Mouse (Mus musculus) heart, embryonic 13.5 days (tissue): ENCODE results near the gene Xkr8. TPM values are rescaled to one million over a fixed set of nuclear protein-coding genes. Genes with fewer than 3 reads are reported as not detected.
A peak's percentile ranks its signal among the peaks of the same experiment; 100 is the strongest.
"Not testable (repeated sequence)": the region's sequence is repeated elsewhere in the genome, so short reads cannot be mapped to it uniquely, and the experiment has no call there.

Experiments
- ATAC-seq: fragments of 200-750 bp; cut with Nextera tagmentation; 2 replicates; pipeline ENCODE4 v1.8.0; 2017; ENCODE audit warnings: moderate TSS enrichment; ENCODE audit not compliant: insufficient number of reproducible peaks, low FRiP score, low TSS enrichment; ENCODE audit errors: extremely low read depth
- H3K27ac ChIP-seq: fragments of 300-500 bp; sonication (generic); replicated peaks from 2 replicates; pipeline ENCODE4 v1.5.1; 2015; ENCODE audit warnings: moderate library complexity, mild to moderate bottlenecking, inconsistent platforms
- H3K27me3 ChIP-seq: fragments of 300-500 bp; sonication (generic); replicated peaks from 2 replicates; pipeline ENCODE4 v1.6.1; 2015; ENCODE audit warnings: mild to moderate bottlenecking, inconsistent platforms
- H3K36me3 ChIP-seq: fragments of 300-500 bp; sonication (generic); 2 replicates; pipeline ENCODE4 v1.6.1; 2015; ENCODE audit warnings: mild to moderate bottlenecking, inconsistent platforms
- H3K4me1 ChIP-seq: fragments of 300-500 bp; sonication (generic); 2 replicates; pipeline ENCODE4 v1.6.1; 2015; ENCODE audit warnings: inconsistent platforms
- H3K4me2 ChIP-seq: fragments of 300-500 bp; sonication (generic); 2 replicates; pipeline ENCODE4 v1.6.1; 2015; ENCODE audit warnings: inconsistent platforms, mild to moderate bottlenecking, moderate library complexity
- H3K4me3 ChIP-seq: fragments of 300-500 bp; sonication (generic); 2 replicates; pipeline ENCODE4 v1.5.1; 2015; ENCODE audit warnings: moderate library complexity, mild to moderate bottlenecking, inconsistent platforms
- H3K9ac ChIP-seq: fragments of 300-500 bp; sonication (generic); 2 replicates; pipeline ENCODE4 v1.6.1; 2015; ENCODE audit warnings: inconsistent platforms, mild to moderate bottlenecking, moderate library complexity
- H3K9me3 ChIP-seq: fragments of 300-500 bp; sonication (generic); 2 replicates; pipeline ENCODE4 v1.6.1; 2016; ENCODE audit warnings: inconsistent platforms
- WGBS: fragments of 180-500 bp; shearing (Covaris S2); methylation state at CpG from one replicate; pipeline ENCODE4 v1.1.7; 2015; ENCODE audit warnings: mixed read lengths; 5-methylcytosine and 5-hydroxymethylcytosine counted together
- polyA plus RNA-seq: library from polyadenylated mRNA; unstranded; fragments of >200 nt; fragmentation: Nextera tagmentation; extraction: Ambion mirVana; gene quantifications from 2 replicates; pipeline ENCODE4 v1.2.1, GENCODE M21; 2015

Gene Xkr8
- polyA plus RNA-seq, 1 experiment from 2014 or later, result 3.8 TPM

GRCm38 (mm10) chr4:132756974-132757373 lies 24.6 kb upstream of the Xkr8 start, which contains the start of gene Smpdl3b:
Gene Smpdl3b (minus strand): TSS chr4:132757252.
- peaks cover 25% of the 10 kb centered on the region for H3K27me3 ChIP-seq
- peak within 1 kb of the TSS; percentile 52 for H3K4me3 ChIP-seq
- H3K9ac ChIP-seq, result peak within 1 kb of the TSS; percentile 76
- ATAC-seq, result no peak
- WGBS, result 1% methylated on average over 22 of the region's 22 CpGs
- no peaks in the 10 kb centered on the region for H3K9me3 ChIP-seq
- peak within 1 kb of the TSS; percentile 79 for H3K4me2 ChIP-seq
- no peaks in the 10 kb centered on the region for H3K36me3 ChIP-seq
- H3K4me1 ChIP-seq, result peaks cover 15% of the 10 kb centered on the region
- H3K27ac ChIP-seq, result no peak within 1 kb of the TSS

GRCm38 (mm10) chr4:132752992-132753391 lies 20.6 kb upstream of the Xkr8 start:
- no peaks in the 10 kb centered on the region for H3K36me3 ChIP-seq
- 39% methylated on average over 6 of the region's 6 CpGs for WGBS
- H3K4me2 ChIP-seq, result no peak overlapping the region
- no peak overlapping the region for H3K27ac ChIP-seq
- H3K4me1 ChIP-seq, result peaks cover 15% of the 10 kb centered on the region
- H3K4me3 ChIP-seq, result no peak overlapping the region
- ATAC-seq, result no peak
- H3K9ac ChIP-seq, result no peak overlapping the region
- no peaks in the 10 kb centered on the region for H3K9me3 ChIP-seq
- peaks cover 22% of the 10 kb centered on the region for H3K27me3 ChIP-seq

- Histone ChIP-seq H3K36me3 (no peaks in the 10 kb centered on the region), H3K9me3 (no peaks in the 10 kb centered on the region)
- WGBS, result 74% methylated on average over 6 of the region's 6 CpGs
Observed at GRCm38 (mm10) chr4:132749258-132749982, 17.1 kb upstream of the Xkr8 start.

GRCm38 (mm10) chr4:132748778-132749177 lies 16.4 kb upstream of the Xkr8 start:
- Histone ChIP-seq H3K36me3 (no peaks in the 10 kb centered on the region), H3K27ac (no peak overlapping the region), H3K4me1 (peaks cover 15% of the 10 kb centered on the region), H3K4me3 (no peak overlapping the region), H3K4me2 (no peak overlapping the region), H3K27me3 (no peaks in the 10 kb centered on the region), H3K9me3 (no peaks in the 10 kb centered on the region), H3K9ac (no peak overlapping the region)
- 92% methylated on average over 4 of the region's 4 CpGs for WGBS
- no peak for ATAC-seq

More at GRCm38 (mm10) chr4:132749258-132749982, 17.1 kb upstream of the Xkr8 start:
- Histone ChIP-seq H3K9ac (no peak overlapping the region), H3K27ac (no peak overlapping the region), H3K4me3 (no peak overlapping the region), H3K4me2 (no peak overlapping the region), H3K27me3 (no peaks in the 10 kb centered on the region), H3K4me1 (peaks cover 9% of the 10 kb centered on the region)
- no peak for ATAC-seq

GRCm38 (mm10) chr4:132747664-132748259 lies 15.4 kb upstream of the Xkr8 start:
- Histone ChIP-seq H3K4me2 (peak overlapping the region; percentile 27), H3K9ac (no peak overlapping the region), H3K27ac (peak overlapping the region; percentile 46), H3K4me3 (no peak overlapping the region), H3K9me3 (no peaks in the 10 kb centered on the region), H3K4me1 (peaks cover 13% of the 10 kb centered on the region), H3K27me3 (no peaks in the 10 kb centered on the region), H3K36me3 (no peaks in the 10 kb centered on the region)
- no peak for ATAC-seq
- WGBS, result 42% methylated on average over 9 of the region's 9 CpGs

- peak overlapping the region; percentile 27; the same call in 1 of the 2 replicates for H3K4me2 ChIP-seq
- no peak for ATAC-seq
- WGBS, result 80% methylated on average over 9 of the region's 9 CpGs
Observed at GRCm38 (mm10) chr4:132746911-132747517, 14.7 kb upstream of the Xkr8 start.

GRCm38 (mm10) chr4:132743992-132744911 lies 11.9 kb upstream of the Xkr8 start:
- no peak overlapping the region for H3K4me3 ChIP-seq
- H3K9ac ChIP-seq, result no peak overlapping the region
- no peaks in the 10 kb centered on the region for H3K9me3 ChIP-seq
- WGBS, result 50% methylated on average over 11 of the region's 11 CpGs
- H3K27ac ChIP-seq, result no peak overlapping the region; the same call in 1 of the 2 replicates
- H3K4me2 ChIP-seq, result no peak overlapping the region
- H3K36me3 ChIP-seq, result no peaks in the 10 kb centered on the region
- no peaks in the 10 kb centered on the region for H3K27me3 ChIP-seq
- no peak for ATAC-seq
- peaks cover 13% of the 10 kb centered on the region for H3K4me1 ChIP-seq

More at GRCm38 (mm10) chr4:132746911-132747517, 14.7 kb upstream of the Xkr8 start:
- H3K9me3 ChIP-seq, result no peaks in the 10 kb centered on the region
- H3K9ac ChIP-seq, result no peak overlapping the region
- H3K36me3 ChIP-seq, result no peaks in the 10 kb centered on the region
- no peak overlapping the region for H3K4me3 ChIP-seq
- peak overlapping the region; percentile 46 for H3K27ac ChIP-seq
- no peaks in the 10 kb centered on the region for H3K27me3 ChIP-seq
- H3K4me1 ChIP-seq, result peaks cover 13% of the 10 kb centered on the region

- Histone ChIP-seq H3K27ac (no peak overlapping the region), H3K36me3 (no peaks in the 10 kb centered on the region), H3K4me1 (peaks cover 13% of the 10 kb centered on the region), H3K9me3 (no peaks in the 10 kb centered on the region), H3K27me3 (no peaks in the 10 kb centered on the region), H3K9ac (no peak overlapping the region), H3K4me3 (no peak overlapping the region), H3K4me2 (no peak overlapping the region)
- no peak for ATAC-seq
- WGBS, result 84% methylated on average over 7 of the region's 7 CpGs
Observed at GRCm38 (mm10) chr4:132741491-132741890, 9.1 kb upstream of the Xkr8 start.

GRCm38 (mm10) chr4:132737154-132737553 lies 4.8 kb upstream of the Xkr8 start:
- 79% methylated on average over 9 of the region's 9 CpGs for WGBS
- ATAC-seq, H3K9me3 ChIP-seq: not testable (repeated sequence)

GRCm38 (mm10) chr4:132735894-132736293 lies 3.5 kb upstream of the Xkr8 start:
- H3K9me3 ChIP-seq, result no peaks in the 10 kb centered on the region

More at GRCm38 (mm10) chr4:132737154-132737553, 4.8 kb upstream of the Xkr8 start:
- not testable (repeated sequence) for H3K9ac ChIP-seq, H3K27ac ChIP-seq, H3K4me3 ChIP-seq, H3K27me3 ChIP-seq, H3K4me1 ChIP-seq, H3K36me3 ChIP-seq, H3K4me2 ChIP-seq

GRCm38 (mm10) chr4:132735389-132735788 lies 3.0 kb upstream of the Xkr8 start:
- ATAC-seq, result no peak
- no peak overlapping the region for H3K4me2 ChIP-seq
- WGBS, result 73% methylated on average over 2 of the region's 2 CpGs
- no peak overlapping the region for H3K9ac ChIP-seq
- H3K27me3 ChIP-seq, result no peaks in the 10 kb centered on the region
- no peak overlapping the region for H3K4me3 ChIP-seq
- peaks cover 11% of the 10 kb centered on the region for H3K4me1 ChIP-seq
- no peak overlapping the region for H3K27ac ChIP-seq
- H3K36me3 ChIP-seq, result no peaks in the 10 kb centered on the region
- H3K9me3 ChIP-seq, result no peaks in the 10 kb centered on the region

More at GRCm38 (mm10) chr4:132735894-132736293, 3.5 kb upstream of the Xkr8 start:
- Histone ChIP-seq H3K27ac (no peak overlapping the region), H3K4me2 (no peak overlapping the region), H3K4me3 (no peak overlapping the region), H3K27me3 (no peaks in the 10 kb centered on the region), H3K9ac (no peak overlapping the region), H3K36me3 (no peaks in the 10 kb centered on the region), H3K4me1 (peaks cover 11% of the 10 kb centered on the region)
- 52% methylated on average over 3 of the region's 3 CpGs for WGBS
- no peak for ATAC-seq
